ENCODE assay signal across 11 mouse cellular contexts in the genomic region with DNA sequence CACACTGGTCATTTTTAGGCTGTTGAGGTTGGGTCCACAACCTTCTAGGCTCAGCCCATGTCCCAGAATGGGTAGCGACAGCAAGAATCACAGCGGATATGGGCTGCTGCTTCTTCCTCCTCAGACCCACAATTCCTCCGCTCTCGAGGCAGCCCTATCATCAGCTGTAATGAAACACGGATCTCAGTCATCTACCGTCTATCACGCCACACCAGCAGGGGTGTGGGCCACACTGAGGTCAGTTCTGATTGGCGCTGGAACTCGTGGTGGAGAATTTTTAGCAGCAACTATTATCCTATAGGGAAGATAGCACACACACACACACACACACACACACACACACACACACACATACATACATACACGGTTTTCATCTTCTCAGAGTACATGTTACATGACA. TPM values are rescaled to one million over a fixed set of nuclear protein-coding genes. Genes with fewer than 3 reads are reported as not detected.
DNase-seq lines count a peak whose midpoint lies in the region; ATAC-seq and TF ChIP-seq lines count a peak whose summit lies in the region.
"Had no signal": no experiment of that assay in that cellular context is flagged by ENCODE, and none has a peak within 500 bp of the region (broad histone marks: within the 10 kb centered on the region; RNA-seq: fewer than 3 reads in every experiment).

No protein-coding gene starts in this region.

- WGBS in heart, embryonic 14.5 days = 40% methylated on average over 10 of the region's 10 CpGs
- 40% methylated on average over 10 of the region's 10 CpGs for WGBS in lung, embryonic 14.5 days
- 54% methylated on average over 10 of the region's 10 CpGs for WGBS in embryonic facial prominence, embryonic 11.5 days
- WGBS in limb, embryonic 14.5 days = 54% methylated on average over 10 of the region's 10 CpGs

- peak overlapping the region; percentile 34 to 99; a peak in 2 of 4 replicates for H3K27ac ChIP-seq in heart, embryonic 14.5 days (replicated peaks in 1 of 2; ENCODE audit: control insufficient read depth in 1 of 2, insufficient read depth in 1 of 2, low read depth in 2 of 2, low read length in 2 of 2)
- H3K27ac ChIP-seq in lung, embryonic 14.5 days (ENCODE audit: low read depth) = peak overlapping the region; percentile 99
- H3K27ac ChIP-seq in embryonic facial prominence, embryonic 11.5 days (replicated peaks; ENCODE audit: low read depth, low read length) = peak overlapping the region; percentile 98
- H3K27ac ChIP-seq in limb, embryonic 14.5 days (replicated peaks; ENCODE audit: low read depth, low read length) = peak overlapping the region; percentile 98

- intact Hi-C loops in heart, postnatal 36 days (cut with DNase I) = no loop called here

- no peak overlapping the region for H3K9ac ChIP-seq in heart, embryonic 14.5 days (ENCODE audit: low read length)
- peak overlapping the region; percentile 26; the same call in 1 of the 2 replicates for H3K9ac ChIP-seq in lung, embryonic 14.5 days
- no peak overlapping the region for H3K9ac ChIP-seq in embryonic facial prominence, embryonic 11.5 days (replicated peaks; ENCODE audit: low read length)
- no peak overlapping the region for H3K9ac ChIP-seq in limb, embryonic 14.5 days (ENCODE audit: low read depth, low read length, severe bottlenecking)

- H3K4me1 ChIP-seq in heart, embryonic 14.5 days (ENCODE audit: control insufficient read depth in 2 of 2, insufficient read depth in 2 of 2, low read length in 2 of 2) = peaks cover 45 to 59% of the 10 kb centered on the region in 2 experiments
- H3K4me1 ChIP-seq in lung, embryonic 14.5 days (ENCODE audit: insufficient read depth) = peaks cover 36% of the 10 kb centered on the region
- peaks cover 25% of the 10 kb centered on the region for H3K4me1 ChIP-seq in embryonic facial prominence, embryonic 11.5 days (ENCODE audit: control insufficient read depth, insufficient read depth, low read length)
- H3K4me1 ChIP-seq in limb, embryonic 14.5 days (ENCODE audit: control insufficient read depth, insufficient read depth, low read length) = peaks cover 67% of the 10 kb centered on the region

- ATAC-seq in heart, embryonic 14.5 days (ENCODE audit: insufficient number of reproducible peaks, insufficient read depth, low FRiP score, low read depth) = no peak
- no peak for ATAC-seq in lung, embryonic 14.5 days (ENCODE audit: insufficient read depth)
- ATAC-seq in embryonic facial prominence, embryonic 11.5 days (replicated peaks; ENCODE audit: insufficient number of reproducible peaks, low FRiP score, low TSS enrichment, low read depth) = no peak
- ATAC-seq in limb, embryonic 14.5 days (ENCODE audit: low FRiP score, low read depth) = no peak
- ATAC-seq: CD4-positive, CD25-positive, alpha-beta regulatory T cell, adult 4 months had no signal

- H3K36me3 ChIP-seq in heart, embryonic 14.5 days (ENCODE audit: control insufficient read depth, insufficient read depth, low read length) = peaks cover 8% of the 10 kb centered on the region; the same call in 1 of the 2 replicates
- H3K36me3 ChIP-seq in lung, embryonic 14.5 days (ENCODE audit: insufficient read depth) = peaks cover 10% of the 10 kb centered on the region; the same call in 1 of the 2 replicates
- H3K36me3 ChIP-seq in embryonic facial prominence, embryonic 11.5 days (replicated peaks; ENCODE audit: control insufficient read depth, insufficient read depth, low read depth, low read length) = no peaks in the 10 kb centered on the region
- peaks cover 11% of the 10 kb centered on the region for H3K36me3 ChIP-seq in limb, embryonic 14.5 days (ENCODE audit: control insufficient read depth, insufficient read depth, low read length)

- TF ChIP-seq CTCF in lung, embryonic 14.5 days (IDR thresholded peaks at IDR 0.05; ENCODE audit: low read depth) = no peak

- no peak for TF ChIP-seq POLR2A in limb, embryonic 14.5 days (IDR thresholded peaks at IDR 0.05; ENCODE audit: borderline replicate concordance, extremely low read depth, insufficient read depth, insufficient read length)

- no peak overlapping the region for H3K4me3 ChIP-seq in heart, embryonic 14.5 days (ENCODE audit: control insufficient read depth in 1 of 2, insufficient read depth in 1 of 2, low read depth in 1 of 2, low read length in 2 of 2)
- no peak overlapping the region for H3K4me3 ChIP-seq in lung, embryonic 14.5 days (ENCODE audit: low read depth, low read length)
- no peak overlapping the region for H3K4me3 ChIP-seq in embryonic facial prominence, embryonic 11.5 days (ENCODE audit: low read depth, low read length)
- no peak overlapping the region for H3K4me3 ChIP-seq in limb, embryonic 14.5 days (replicated peaks; ENCODE audit: low read length)

- no peaks in the 10 kb centered on the region for H3K27me3 ChIP-seq in heart, embryonic 14.5 days (ENCODE audit: control insufficient read depth, insufficient read depth, low read length)
- no peaks in the 10 kb centered on the region for H3K27me3 ChIP-seq in lung, embryonic 14.5 days (ENCODE audit: insufficient read depth, low read length)
- H3K27me3 ChIP-seq in embryonic facial prominence, embryonic 11.5 days (ENCODE audit: control insufficient read depth, insufficient read depth, low read length) = no peaks in the 10 kb centered on the region
- no peaks in the 10 kb centered on the region for H3K27me3 ChIP-seq in limb, embryonic 14.5 days (ENCODE audit: control insufficient read depth, insufficient read depth, low read length)

- no peak for DNase-seq in heart, postnatal 36 days
- DNase-seq in lung, embryonic 14.5 days = peak; percentile 41
- no peak for DNase-seq in lung, adult 18-20 months
- no peak for DNase-seq in embryonic facial prominence, embryonic 11.5 days (ENCODE audit: low spot score)
- no peak for DNase-seq in limb, embryonic 14.5 days (ENCODE audit: low spot score)
- no peak for DNase-seq in adrenal gland, postnatal 10 days
- no peak for DNase-seq in spleen, postnatal 4 days (ENCODE audit: low spot score in 2 of 2)
- DNase-seq: cerebellum, postnatal 14 days had no signal

- H3K9me3 ChIP-seq in heart, embryonic 14.5 days (ENCODE audit: control insufficient read depth, low read length) = no peaks in the 10 kb centered on the region
- no peaks in the 10 kb centered on the region for H3K9me3 ChIP-seq in lung, embryonic 14.5 days (ENCODE audit: low read depth, low read length)
- H3K9me3 ChIP-seq in embryonic facial prominence, embryonic 11.5 days (replicated peaks; ENCODE audit: control insufficient read depth, low read length) = no peaks in the 10 kb centered on the region
- H3K9me3 ChIP-seq in limb, embryonic 14.5 days (ENCODE audit: control insufficient read depth, low read length) = no peaks in the 10 kb centered on the region

- H3K4me2 ChIP-seq in heart, embryonic 14.5 days (ENCODE audit: low read length) = no peak overlapping the region
- no peak overlapping the region for H3K4me2 ChIP-seq in lung, embryonic 14.5 days
- H3K4me2 ChIP-seq in embryonic facial prominence, embryonic 11.5 days (ENCODE audit: low read depth, low read length) = no peak overlapping the region
- no peak overlapping the region for H3K4me2 ChIP-seq in limb, embryonic 14.5 days (replicated peaks; ENCODE audit: low read depth, low read length, severe bottlenecking)

RNA-seq across cellular contexts. Expression of gene Kirrel, which starts 25.1 kb away (rescaled TPM):
- 6.1 and 7.3 TPM in 2 replicates for polyA plus RNA-seq in heart, embryonic 14.5 days (2014; fragmentation: Nextera tagmentation; extraction: Ambion mirVana)
- 1 to 10 TPM; 6.8 to 7.6 TPM for total RNA-seq in heart, postnatal 36 days (2021)
- polyA plus RNA-seq in lung, embryonic 14.5 days (2014; fragmentation: Nextera tagmentation; extraction: Ambion mirVana) = 12.7 and 12.8 TPM in 2 replicates
- polyA plus RNA-seq in embryonic facial prominence, embryonic 11.5 days (2014; fragmentation: Nextera tagmentation; extraction: Ambion mirVana) = 12.0 and 13.4 TPM in 2 replicates
- polyA plus RNA-seq in limb, embryonic 14.5 days (2012; rRNA removed) = 46.6 and 57.2 TPM in 2 replicates
- polyA plus RNA-seq in limb, embryonic 14.5 days (2014; fragmentation: Nextera tagmentation; extraction: Ambion mirVana) = 11.3 and 15.8 TPM in 2 replicates
- 10 to 100 TPM; 17.3 to 17.5 TPM for total RNA-seq in adrenal gland, postnatal 10 days (2021)
- total RNA-seq: megakaryocyte progenitor cell, adult 5-6 weeks had no signal
- polyA plus RNA-seq: CD4-positive, CD25-positive, alpha-beta regulatory T cell, adult 4 months had no signal
